Mouse (Mus musculus) heart, embryonic 11.5 days (tissue): ENCODE data around the gene 1700029J07Rik. TPM values are rescaled to one million over a fixed set of nuclear protein-coding genes. Genes with fewer than 3 reads are reported as not detected.

Experiments
- ATAC-seq: fragments of 200-750 bp; cut with Nextera tagmentation; replicated peaks from 2 replicates; pipeline ENCODE4 v1.8.0; 2017; ENCODE audit warnings: moderate library complexity; ENCODE audit not compliant: insufficient number of reproducible peaks, low FRiP score, low TSS enrichment
- H3K27ac ChIP-seq: fragments of 300-500 bp; sonication (generic); 2 replicates; pipeline ENCODE4 v1.5.1; 2014; ENCODE audit warnings: mild to moderate bottlenecking, low read depth, low read length
- H3K27me3 ChIP-seq: fragments of 300-500 bp; sonication (generic); 2 replicates; pipeline ENCODE4 v1.6.1; 2014; ENCODE audit warnings: mild to moderate bottlenecking, low read length, mixed read lengths; ENCODE audit not compliant: control insufficient read depth, insufficient read depth
- H3K36me3 ChIP-seq: fragments of 300-500 bp; sonication (generic); 2 replicates; pipeline ENCODE4 v1.6.1; 2014; ENCODE audit warnings: mild to moderate bottlenecking, low read length, moderate library complexity, mixed read lengths; ENCODE audit not compliant: control insufficient read depth, insufficient read depth
- H3K4me1 ChIP-seq: fragments of 300-500 bp; sonication (generic); 2 replicates; pipeline ENCODE4 v1.6.1; 2014; ENCODE audit warnings: low read length; ENCODE audit not compliant: control insufficient read depth, insufficient read depth
- H3K4me2 ChIP-seq: fragments of 300-500 bp; sonication (generic); 2 replicates; pipeline ENCODE4 v1.6.1; 2014; ENCODE audit warnings: mild to moderate bottlenecking, moderate library complexity
- H3K4me3 ChIP-seq: fragments of 300-500 bp; sonication (generic); 2 replicates; pipeline ENCODE4 v1.5.1; 2014; ENCODE audit warnings: low read depth, low read length
- H3K9ac ChIP-seq: fragments of 300-500 bp; sonication (generic); 2 replicates; pipeline ENCODE4 v1.6.1; 2014; ENCODE audit warnings: mild to moderate bottlenecking, low read depth, low read length, moderate library complexity
- H3K9me3 ChIP-seq: fragments of 300-500 bp; sonication (generic); replicated peaks from 2 replicates; pipeline ENCODE4 v1.6.1; 2016; ENCODE audit warnings: low read length; ENCODE audit not compliant: control insufficient read depth
- WGBS: fragments of 180-500 bp; shearing (Covaris S2); extraction: QIAGEN DNeasy Blood & Tissue Kit; methylation state at CpG from one replicate; pipeline ENCODE4 v1.1.7; 2014; ENCODE audit not compliant: insufficient replicate concordance; 5-methylcytosine and 5-hydroxymethylcytosine counted together
- polyA plus RNA-seq: library from polyadenylated mRNA; unstranded; fragments of >200 nt; fragmentation: Nextera tagmentation; extraction: Ambion mirVana; gene quantifications from 2 replicates; pipeline ENCODE4 v1.2.1, GENCODE M21; 2014

Gene 1700029J07Rik
- polyA plus RNA-seq, 1 experiment from 2014 or later: 2.1 TPM

- Histone ChIP-seq H3K9me3 (no peaks in the 10 kb centered on the region), H3K4me3 (no peak overlapping the region), H3K27me3 (no peaks in the 10 kb centered on the region), H3K36me3 (peaks cover 27% of the 10 kb centered on the region), H3K4me1 (no peaks in the 10 kb centered on the region), H3K4me2 (no peak overlapping the region), H3K27ac (no peak overlapping the region), H3K9ac (no peak overlapping the region)
- 74% methylated on average over 15 of the region's 15 CpGs for WGBS
- no peak for ATAC-seq
These were observed 56.2 kb downstream of the 1700029J07Rik start for GRCm38 (mm10) chr8:45918891-45919290.

DNA sequence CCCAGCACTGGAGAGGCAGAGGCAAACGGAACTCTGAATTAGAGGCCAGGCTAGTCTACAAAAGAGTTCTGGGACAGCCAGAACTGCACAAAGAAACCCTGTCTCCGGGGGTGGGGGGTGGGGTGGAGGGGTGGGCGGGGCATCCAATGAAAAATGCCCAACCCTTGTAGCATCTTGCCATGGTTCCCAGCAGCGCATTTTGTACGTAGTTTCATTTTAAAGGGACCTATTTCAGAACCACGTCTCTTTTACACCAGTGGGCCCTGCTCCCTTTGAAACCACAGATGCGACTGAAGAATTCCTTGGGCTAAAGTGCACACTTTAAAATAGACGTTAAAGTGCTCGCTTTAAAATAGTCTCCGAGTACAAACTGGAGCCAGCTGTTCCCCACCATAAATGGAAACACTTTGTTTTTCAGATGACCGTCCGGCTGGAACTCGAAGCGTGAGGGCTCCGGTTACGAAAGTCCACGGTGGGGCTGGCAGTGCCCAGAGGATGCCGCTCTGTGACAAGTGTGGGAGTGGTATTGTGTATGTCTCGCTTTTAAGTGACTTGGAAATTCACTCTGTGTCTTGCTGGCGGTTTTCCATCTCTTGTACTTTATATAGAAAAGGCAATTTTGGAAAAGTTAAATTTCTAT is 57.9 kb downstream of the 1700029J07Rik start:
- Histone ChIP-seq H3K9ac (no peak overlapping the region), H3K36me3 (peaks cover 27% of the 10 kb centered on the region), H3K9me3 (no peaks in the 10 kb centered on the region), H3K4me2 (no peak overlapping the region; the same call in 1 of the 2 replicates), H3K27me3 (no peaks in the 10 kb centered on the region), H3K4me1 (no peaks in the 10 kb centered on the region), H3K4me3 (no peak overlapping the region), H3K27ac (0 out of 2 replicates have a peak overlapping the region, but pooled peaks have one; percentile 2)
- no peak for ATAC-seq
- WGBS: 72% methylated on average over 20 of the region's 20 CpGs

- Histone ChIP-seq H3K4me2 (no peak overlapping the region), H3K36me3 (peaks cover 30% of the 10 kb centered on the region), H3K4me1 (no peaks in the 10 kb centered on the region), H3K27me3 (no peaks in the 10 kb centered on the region), H3K9ac (no peak overlapping the region), H3K4me3 (no peak overlapping the region), H3K9me3 (no peaks in the 10 kb centered on the region), H3K27ac (0 out of 2 replicates have a peak overlapping the region, but pooled peaks have one; percentile 2)
- 57% methylated on average over 3 of the region's 3 CpGs for WGBS
- no peak for ATAC-seq
These were observed 58.6 kb downstream of the 1700029J07Rik start for GRCm38 (mm10) chr8:45916496-45916895.

- no peak overlapping the region for H3K4me2 ChIP-seq
- WGBS: 89% methylated on average over 11 of the region's 11 CpGs
These were observed 61.3 kb downstream of the 1700029J07Rik start for GRCm38 (mm10) chr8:45913707-45914106.

GRCm38 (mm10) chr8:45906251-45906619 is 68.8 kb downstream of the 1700029J07Rik start:
- no peak overlapping the region for H3K4me3 ChIP-seq
- peaks cover 3% of the 10 kb centered on the region; the same call in 1 of the 2 replicates for H3K36me3 ChIP-seq
- no peak for ATAC-seq
- no peaks in the 10 kb centered on the region for H3K27me3 ChIP-seq
- WGBS: 88% methylated on average over 4 of the region's 4 CpGs
- peaks cover 13% of the 10 kb centered on the region; the same call in 1 of the 2 replicates for H3K4me1 ChIP-seq
- no peak overlapping the region for H3K27ac ChIP-seq
- H3K9me3 ChIP-seq: no peaks in the 10 kb centered on the region
- H3K4me2 ChIP-seq: no peak overlapping the region
- no peak overlapping the region for H3K9ac ChIP-seq

More at GRCm38 (mm10) chr8:45913707-45914106, 61.3 kb downstream of the 1700029J07Rik start:
- no peaks in the 10 kb centered on the region for H3K4me1 ChIP-seq
- no peaks in the 10 kb centered on the region for H3K27me3 ChIP-seq
- H3K36me3 ChIP-seq: peaks cover 23% of the 10 kb centered on the region
- no peak for ATAC-seq
- no peak overlapping the region for H3K9ac ChIP-seq
- no peak overlapping the region for H3K27ac ChIP-seq
- no peaks in the 10 kb centered on the region for H3K9me3 ChIP-seq
- H3K4me3 ChIP-seq: no peak overlapping the region

DNA sequence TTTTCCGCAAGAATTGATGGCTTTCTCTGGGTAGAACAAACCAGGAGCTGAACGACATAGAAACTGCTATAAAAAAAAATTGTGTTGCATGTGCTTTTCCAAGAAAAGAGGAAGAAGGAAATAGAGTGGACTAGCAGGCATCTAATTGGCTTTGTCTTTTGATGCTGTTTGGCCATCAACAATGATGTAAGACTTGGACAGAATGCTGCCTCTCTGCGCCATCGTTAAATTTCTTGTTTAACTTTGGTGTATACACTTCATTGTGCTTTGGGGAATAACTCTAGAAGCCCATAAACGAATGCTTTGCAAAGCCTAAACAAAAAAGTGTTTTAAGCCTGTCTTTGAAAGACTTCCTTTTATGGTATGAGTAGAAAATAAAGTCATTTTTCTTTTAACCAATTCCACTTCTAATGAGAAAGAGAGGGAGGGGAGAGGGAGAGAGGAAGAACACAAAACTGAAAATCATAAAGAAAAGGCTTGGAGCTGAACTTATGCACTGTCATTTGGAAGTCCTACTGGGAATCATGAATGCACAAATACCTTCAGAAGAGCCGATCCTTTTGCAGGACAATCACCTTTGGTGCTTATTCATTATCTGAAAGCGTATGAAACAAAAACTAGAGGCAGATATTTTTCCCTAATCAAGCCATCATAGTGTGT is 69.3 kb downstream of the 1700029J07Rik start:
- no peak for ATAC-seq
- peaks cover 3% of the 10 kb centered on the region; the same call in 1 of the 2 replicates for H3K36me3 ChIP-seq
- no peak overlapping the region for H3K27ac ChIP-seq

DNA sequence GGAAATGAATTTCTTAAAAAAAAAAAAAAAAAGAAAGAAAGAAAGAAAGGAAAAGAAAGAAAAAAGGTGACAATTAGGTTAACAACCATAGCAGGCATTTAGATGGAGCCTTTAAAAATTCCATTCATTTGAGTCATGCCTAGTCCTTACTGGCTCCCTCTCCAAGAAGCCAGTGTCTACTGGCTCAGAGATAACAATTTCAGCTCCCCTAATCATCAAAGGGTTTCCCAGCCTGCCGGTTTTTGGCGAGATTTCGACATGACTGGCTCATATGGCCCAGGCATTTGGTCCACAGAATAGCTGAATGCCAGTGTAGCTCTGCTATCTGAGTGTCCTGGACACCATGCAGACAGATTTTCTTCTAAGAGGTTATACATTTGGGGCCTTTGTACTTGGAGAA is 71.4 kb downstream of the 1700029J07Rik start:
- ATAC-seq: no peak
- Histone ChIP-seq H3K27ac (peak overlapping the region; percentile 32; the same call in 1 of the 2 replicates), H3K9ac (no peak overlapping the region), H3K27me3 (no peaks in the 10 kb centered on the region), H3K4me3 (no peak overlapping the region), H3K9me3 (no peaks in the 10 kb centered on the region), H3K4me1 (peaks cover 13% of the 10 kb centered on the region; the same call in 1 of the 2 replicates), H3K4me2 (no peak overlapping the region), H3K36me3 (peaks cover 3% of the 10 kb centered on the region; the same call in 1 of the 2 replicates)
- 6% methylated on average over 3 of the region's 3 CpGs for WGBS

More for the DNA sequence above, 69.3 kb downstream of the 1700029J07Rik start:
- no peak overlapping the region for H3K9ac ChIP-seq
- no peak overlapping the region for H3K4me3 ChIP-seq
- no peaks in the 10 kb centered on the region for H3K27me3 ChIP-seq
- no peak overlapping the region for H3K4me2 ChIP-seq
- WGBS: 79% methylated on average over 7 of the region's 7 CpGs
- no peaks in the 10 kb centered on the region for H3K9me3 ChIP-seq
- H3K4me1 ChIP-seq: peaks cover 13% of the 10 kb centered on the region; the same call in 1 of the 2 replicates
